Mouse (Mus musculus) CH12.LX (cell line): ENCODE measurements around the gene Gm9964. TPM values are rescaled to one million over a fixed set of nuclear protein-coding genes. Genes with fewer than 3 reads are reported as not detected.
A peak's percentile ranks its signal among the peaks of the same experiment; 100 is the strongest.

Experiments used
- DNase-seq: peaks from one replicate; pipeline ENCODE4 v3.0.0-alpha.2; 2013; ENCODE audit errors: extremely low read depth
- H3K27ac ChIP-seq: 2 replicates; pipeline ENCODE4 v1.5.1; 2012; ENCODE audit warnings: low read depth, mild to moderate bottlenecking, control low read depth, moderate library complexity; ENCODE audit not compliant: insufficient read depth
- H3K27me3 ChIP-seq: replicated peaks from 2 replicates; pipeline ENCODE3; 2012; ENCODE audit warnings: inconsistent platforms
- H3K36me3 ChIP-seq, 2 experiments: replicated peaks in 1 of 2; 2 replicates each; pipeline versions ENCODE3 to v1.6.1; 2012; ENCODE audit warnings: inconsistent platforms in 1 of 2, low read length in 1 of 2, mild to moderate bottlenecking in 1 of 2, mixed read lengths in 1 of 2, moderate library complexity in 1 of 2; ENCODE audit not compliant: control insufficient read depth in 1 of 2, insufficient read depth in 1 of 2
- H3K4me1 ChIP-seq, 2 experiments: 2 replicates each; pipeline ENCODE4 v1.6.1; 2012; ENCODE audit warnings: inconsistent platforms in 1 of 2, moderate library complexity in 1 of 2; ENCODE audit not compliant: insufficient read depth in 2 of 2, control insufficient read depth in 1 of 2
- H3K4me2 ChIP-seq: 2 replicates; pipeline ENCODE4 v1.6.1; 2012; ENCODE audit warnings: low read depth, mild to moderate bottlenecking, control low read depth; ENCODE audit not compliant: poor library complexity, insufficient read depth, severe bottlenecking
- H3K4me3 ChIP-seq, 3 experiments: fragments of 150-350 bp in 1 of 3; sonication (generic) in 1 of 3; replicated peaks in 1 of 3; 2 replicates each; pipeline versions ENCODE3 to v1.5.1; 2011 to 2012; ENCODE audit warnings: low read depth in 2 of 3, low read length in 2 of 3, mild to moderate bottlenecking in 2 of 3, moderate library complexity in 2 of 3, control low read depth in 1 of 3, improper control_type of control experiment in 1 of 3, inconsistent platforms in 1 of 3, mixed read lengths in 1 of 3; ENCODE audit not compliant: poor library complexity in 1 of 3
- H3K79me2 ChIP-seq: replicated peaks from 2 replicates; pipeline ENCODE4 v1.6.1; 2012; ENCODE audit warnings: mild to moderate bottlenecking, moderate library complexity; ENCODE audit not compliant: control insufficient read depth, poor library complexity, insufficient read depth, severe bottlenecking; ENCODE audit errors: extremely low read depth
- H3K9ac ChIP-seq: 2 replicates; pipeline ENCODE4 v1.6.1; 2012; ENCODE audit warnings: low read depth, mild to moderate bottlenecking, control low read depth, moderate library complexity; ENCODE audit not compliant: insufficient read depth
- H3K9me3 ChIP-seq: replicated peaks from 2 replicates; pipeline ENCODE3; 2012; ENCODE audit warnings: low read length, inconsistent platforms, mixed read lengths
- BHLHE40 ChIP-seq: IDR thresholded peaks from 2 replicates; pipeline ENCODE4 v1.6.1; 2011; ENCODE audit warnings: mild to moderate bottlenecking, low read depth, low read length, improper control_type of control experiment
- CHD1 ChIP-seq: IDR thresholded peaks from 2 replicates; pipeline ENCODE4 v1.6.1; 2012; ENCODE audit warnings: low read depth, low read length, improper control_type of control experiment, inconsistent platforms
- CHD2 ChIP-seq: IDR thresholded peaks from 2 replicates; pipeline ENCODE4 v1.6.1; 2011; ENCODE audit warnings: low read length, improper control_type of control experiment
- E2F4 ChIP-seq: IDR thresholded peaks from 2 replicates; pipeline ENCODE4 v1.6.1; 2011; ENCODE audit warnings: low read depth, low read length, improper control_type of control experiment; ENCODE audit not compliant: insufficient replicate concordance
- EP300 ChIP-seq: IDR thresholded peaks from 2 replicates; pipeline ENCODE4 v1.6.1; 2011; ENCODE audit warnings: low read length, improper control_type of control experiment
- ETS1 ChIP-seq: conservative IDR thresholded peaks from 2 replicates; pipeline ENCODE4 v1.6.1; 2012; ENCODE audit warnings: low read depth, mild to moderate bottlenecking, inconsistent platforms, low read length, improper control_type of control experiment, moderate library complexity
- GABPA ChIP-seq: IDR thresholded peaks from 2 replicates; pipeline ENCODE4 v1.6.1; 2012; ENCODE audit warnings: low read depth, low read length, improper control_type of control experiment, inconsistent platforms; ENCODE audit not compliant: insufficient replicate concordance
- HCFC1 ChIP-seq: IDR thresholded peaks from 2 replicates; pipeline ENCODE4 v1.6.1; 2012; ENCODE audit warnings: low read depth, mild to moderate bottlenecking, inconsistent platforms, low read length, improper control_type of control experiment
- JUND ChIP-seq: conservative IDR thresholded peaks from 2 replicates; pipeline ENCODE4 v1.6.1; 2011; ENCODE audit warnings: low read depth, low read length, improper control_type of control experiment
- MAFK ChIP-seq: IDR thresholded peaks from 2 replicates; pipeline ENCODE4 v1.6.1; 2011; ENCODE audit warnings: low read length, improper control_type of control experiment; ENCODE audit not compliant: insufficient replicate concordance
- MAZ ChIP-seq: IDR thresholded peaks from 2 replicates; pipeline ENCODE4 v1.6.1; 2012; ENCODE audit warnings: low read depth, mild to moderate bottlenecking, inconsistent platforms, low read length, improper control_type of control experiment, moderate library complexity
- MXI1 ChIP-seq: IDR thresholded peaks from 2 replicates; pipeline ENCODE4 v1.6.1; 2011; ENCODE audit warnings: mild to moderate bottlenecking, low read depth, low read length, improper control_type of control experiment
- MYC ChIP-seq: IDR thresholded peaks from 2 replicates; pipeline ENCODE4 v1.6.1; 2011; ENCODE audit warnings: low read depth, mild to moderate bottlenecking, improper control_type of control experiment, low read length
- NELFE ChIP-seq: IDR thresholded peaks from 2 replicates; pipeline ENCODE4 v1.6.1; 2011; ENCODE audit warnings: low read depth, low read length, improper control_type of control experiment
- NRF1 ChIP-seq: IDR thresholded peaks from 2 replicates; pipeline ENCODE4 v1.6.1; 2014; ENCODE audit warnings: low read depth, mild to moderate bottlenecking, inconsistent platforms, low read length, improper control_type of control experiment, moderate library complexity
- POLR2A ChIP-seq: IDR thresholded peaks from 2 replicates; pipeline ENCODE4 v1.6.1; 2011; ENCODE audit warnings: low read depth, mild to moderate bottlenecking, improper control_type of control experiment, low read length
- POLR2AphosphoS2 ChIP-seq: IDR thresholded peaks from 2 replicates; pipeline ENCODE4 v1.6.1; 2011; ENCODE audit warnings: low read depth, low read length, improper control_type of control experiment
- RAD21 ChIP-seq: IDR thresholded peaks from 2 replicates; pipeline ENCODE4 v1.6.1; 2011; ENCODE audit warnings: low read depth, mild to moderate bottlenecking, low read length, improper control_type of control experiment, moderate library complexity
- RCOR1 ChIP-seq: conservative IDR thresholded peaks from 2 replicates; pipeline ENCODE4 v1.6.1; 2012; ENCODE audit warnings: low read depth, mild to moderate bottlenecking, inconsistent platforms, low read length, improper control_type of control experiment
- SIN3A ChIP-seq: IDR thresholded peaks from 2 replicates; pipeline ENCODE4 v1.6.1; 2012; ENCODE audit warnings: low read length, improper control_type of control experiment, inconsistent platforms
- SMC3 ChIP-seq: IDR thresholded peaks from 2 replicates; pipeline ENCODE4 v1.6.1; 2011; ENCODE audit warnings: low read depth, low read length, improper control_type of control experiment
- TBP ChIP-seq: conservative IDR thresholded peaks from 2 replicates; pipeline ENCODE4 v1.6.1; 2011; ENCODE audit warnings: low read depth, low read length, improper control_type of control experiment
- TCF12 ChIP-seq: IDR thresholded peaks from 2 replicates; pipeline ENCODE4 v1.6.1; 2014; ENCODE audit warnings: low read depth, mild to moderate bottlenecking, inconsistent platforms, low read length, improper control_type of control experiment
- UBTF ChIP-seq: IDR thresholded peaks from 2 replicates; pipeline ENCODE4 v1.6.1; 2012; ENCODE audit warnings: low read depth, mild to moderate bottlenecking, inconsistent platforms, low read length, improper control_type of control experiment, moderate library complexity
- USF2 ChIP-seq: conservative IDR thresholded peaks from 2 replicates; pipeline ENCODE4 v1.6.1; 2011; ENCODE audit warnings: low read depth, low read length, improper control_type of control experiment
- ZC3H11A ChIP-seq: IDR thresholded peaks from 2 replicates; pipeline ENCODE4 v1.6.1; 2012; ENCODE audit warnings: low read depth, mild to moderate bottlenecking, inconsistent platforms, low read length, improper control_type of control experiment
- ZKSCAN1 ChIP-seq: IDR thresholded peaks from 2 replicates; pipeline ENCODE4 v1.6.1; 2012; ENCODE audit warnings: low read depth, inconsistent platforms, low read length, improper control_type of control experiment, borderline replicate concordance
- ZMIZ1 ChIP-seq: IDR thresholded peaks from 2 replicates; pipeline ENCODE4 v1.6.1; 2012; ENCODE audit warnings: low read depth, mild to moderate bottlenecking, inconsistent platforms, low read length, improper control_type of control experiment
- dilution Hi-C: fragments of 300-500 bp; cut with MboI; formaldehyde crosslinking; loops from 2 replicates; pipeline ENCODE4 v1.14.3; 2020; ENCODE audit warnings: low sequenced_read_pairs; ENCODE audit not compliant: extremely low pct_unique_long_range_greater_than_20kb, extremely low pct_ligation_motif_present
- in situ Hi-C: fragments of 300-500 bp; cut with MboI; formaldehyde crosslinking; loops from 3 replicates; pipeline ENCODE4 v1.14.3; 2019; ENCODE audit warnings: low sequenced_read_pairs, low pct_ligation_motif_present, low pct_unique_long_range_greater_than_20kb, mixed read lengths
- polyA plus RNA-seq: library from polyadenylated mRNA; unstranded; fragments of >175 nt; gene quantifications from 2 replicates; pipeline ENCODE4 v1.2.1, GENCODE M21; 2012; ENCODE audit warnings: low read depth; ENCODE audit not compliant: insufficient read length
- total RNA-seq, 2 experiments: library from RNA; depleted of rRNA; stranded (reverse); fragments of 300-350 nt in 1 of 2; fragments of >200 nt in 1 of 2; gene quantifications; 2 replicates each; pipeline ENCODE4 v1.2.3; 2012 to 2014

Gene Gm9964
- total and polyA plus RNA-seq, 3 experiments = not detected

DNA sequence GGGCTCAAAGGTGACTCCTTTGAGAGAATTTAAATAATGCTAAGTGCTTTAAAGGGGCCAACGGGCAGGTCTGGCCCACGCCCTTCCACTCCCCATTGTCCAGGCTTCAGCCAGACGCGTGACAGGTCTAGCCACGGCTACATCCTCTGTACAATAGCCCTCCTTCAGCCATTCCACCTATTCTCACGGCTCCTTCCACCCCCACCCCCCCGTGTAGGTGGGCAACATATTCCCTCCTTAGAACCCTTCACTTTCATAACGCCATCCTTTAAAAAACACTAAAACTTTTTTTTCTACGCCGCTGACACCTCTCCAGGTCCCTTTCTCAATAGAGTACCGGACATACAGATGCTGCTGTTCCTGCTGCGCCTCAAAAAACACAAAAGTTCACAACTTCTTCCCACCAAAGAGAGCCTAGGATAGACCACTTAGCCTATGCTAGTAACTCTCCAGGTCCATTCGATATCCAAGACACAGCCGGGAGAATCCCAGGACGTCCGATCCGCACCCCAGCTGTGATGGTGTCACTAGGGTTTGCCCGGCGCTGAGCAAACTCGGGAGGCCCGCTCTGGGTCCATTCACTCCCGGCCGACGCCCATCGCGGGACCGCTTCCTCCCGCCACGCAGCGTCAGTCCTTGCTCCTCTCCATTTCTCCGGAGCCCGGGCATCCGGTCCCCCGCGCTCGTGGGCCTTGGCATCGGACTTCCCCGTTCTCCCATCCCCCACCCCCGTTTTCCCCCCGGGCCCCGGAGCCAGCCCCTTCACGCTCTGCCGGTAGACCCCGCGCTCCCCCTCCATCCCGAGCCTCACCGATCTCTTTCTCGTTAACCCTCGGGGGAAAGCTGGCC lies 42.9 kb downstream of the Gm9964 start:
- Histone ChIP-seq H3K4me2 (peak overlapping the region; percentile 96), H3K9me3 (no peaks in the 10 kb centered on the region), H3K4me1 (peaks cover 11 to 34% of the 10 kb centered on the region in 2 experiments; a peak in 3 of 4 replicates), H3K27ac (peak overlapping the region; percentile 84), H3K4me3 (peak overlapping the region; percentile 77 to 91 (median 86)), H3K79me2 (peaks cover 44% of the 10 kb centered on the region), H3K9ac (peak overlapping the region; percentile 90), H3K36me3 (peaks cover 14 to 30% of the 10 kb centered on the region in 2 experiments), H3K27me3 (peaks cover 9% of the 10 kb centered on the region)
- peak; percentile 40 for DNase-seq
- dilution Hi-C loops (no loop called here), in situ Hi-C loops (no loop called here)
- TF ChIP-seq HCFC1 (no peak), ZMIZ1 (peak; percentile 20; the same call in 1 of the 2 replicates), TCF12 (0 out of 2 replicates have a peak, but pooled peaks have one; percentile 10), POLR2AphosphoS2 (no peak), POLR2A (0 out of 2 replicates have a peak, but pooled peaks have one; percentile 41), CHD2 (peak; percentile 76), TBP (peak; percentile 57; the same call in 1 of the 2 replicates), SIN3A (peak; percentile 9; the same call in 1 of the 2 replicates), UBTF (peak; percentile 91; the same call in 1 of the 2 replicates), MXI1 (peak; percentile 82), MAZ (no peak)

- H3K27ac ChIP-seq = peak overlapping the region; percentile 84
- in situ Hi-C loops (no loop called here), dilution Hi-C loops (no loop called here)
- peaks cover 44% of the 10 kb centered on the region for H3K79me2 ChIP-seq
- H3K4me3 ChIP-seq = peak overlapping the region; percentile 77 to 91 (median 86)
- DNase-seq = peak; percentile 81
- peak overlapping the region; percentile 90 for H3K9ac ChIP-seq
- H3K4me1 ChIP-seq = peaks cover 11 to 33% of the 10 kb centered on the region in 2 experiments; a peak in 3 of 4 replicates
- peak overlapping the region; percentile 96 for H3K4me2 ChIP-seq
- H3K36me3 ChIP-seq = peaks cover 19 to 36% of the 10 kb centered on the region in 2 experiments
- H3K9me3 ChIP-seq = no peaks in the 10 kb centered on the region
- peaks cover 9% of the 10 kb centered on the region for H3K27me3 ChIP-seq
- TF ChIP-seq GABPA (no peak), JUND (peak; percentile 93), ZKSCAN1 (no peak), BHLHE40 (peak; percentile 59), EP300 (peak; percentile 85; the same call in 1 of the 2 replicates), USF2 (no peak), MAZ (no peak), POLR2AphosphoS2 (no peak), SMC3 (no peak), MXI1 (peak; percentile 14; the same call in 1 of the 2 replicates), TCF12 (peak; percentile 14; the same call in 1 of the 2 replicates), ETS1 (peak; percentile 71), POLR2A (peak; percentile 50; the same call in 1 of the 2 replicates), RCOR1 (no peak), MAFK (peak; percentile 97), E2F4 (no peak), RAD21 (no peak), MYC (no peak), CHD1 (no peak), ZC3H11A (no peak), NRF1 (no peak), NELFE (no peak)
Observed at GRCm38 (mm10) chr11:79252881-79253541, 43.7 kb downstream of the Gm9964 start.
